Mouse (Mus musculus): ENCODE data around the gene Zfp740.

DNA sequence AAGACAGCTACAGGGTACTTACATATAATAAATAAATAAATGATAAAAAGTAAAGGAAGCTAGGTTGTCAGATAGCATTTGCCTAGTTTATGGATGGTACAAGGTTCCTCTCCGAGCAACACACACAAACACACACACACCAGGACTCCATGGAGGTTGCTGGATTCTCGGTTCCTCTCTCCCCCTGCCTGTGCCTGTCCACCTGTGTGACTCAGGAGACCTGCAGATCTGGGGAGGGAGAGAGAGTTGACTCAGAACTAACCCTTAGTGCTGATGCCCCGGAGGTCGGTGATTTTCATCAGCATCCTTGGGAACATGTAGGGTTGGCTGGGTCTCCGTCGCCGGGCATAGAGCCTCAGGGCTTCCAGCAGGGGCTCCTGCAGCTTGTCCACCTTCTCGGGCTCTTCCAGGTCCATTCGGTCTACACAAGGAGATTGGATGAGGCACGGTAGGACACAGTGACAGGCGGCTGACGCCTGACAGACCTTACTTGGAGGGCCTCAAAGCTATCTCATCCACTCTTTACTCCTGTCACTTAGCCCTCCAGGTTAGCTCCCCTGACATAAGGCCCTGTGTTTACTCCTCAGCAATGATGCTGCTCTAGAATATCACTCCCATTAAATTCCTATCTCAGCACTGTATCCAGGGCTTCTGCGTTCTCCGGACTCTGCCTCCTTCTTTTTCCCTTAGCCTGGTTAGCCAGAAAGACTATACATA, 35.7 kb downstream of the Zfp740 start:
- TF ChIP-seq POLR2A (IDR thresholded peaks at IDR 0.05; ENCODE audit: borderline replicate concordance, insufficient read depth, low read length) = no peak
- TF ChIP-seq CTCF (IDR thresholded peaks at IDR 0.05; ENCODE audit: borderline replicate concordance, insufficient read depth, low read depth, low read length) = no peak

Measured in cerebellum, adult 2 months (tissue).